Mouse (Mus musculus): ENCODE data around the gene Atp1b1.

- TF ChIP-seq CTCF (IDR thresholded peaks at IDR 0.05; ENCODE audit: low read depth) = no peak
- TF ChIP-seq EP300 (IDR thresholded peaks at IDR 0.05; ENCODE audit: low read depth) = no peak
These were observed 5.6 kb downstream of the Atp1b1 start for GRCm38 (mm10) chr1:164452580-164452979.
